Mouse (Mus musculus) brain, embryonic 14.5 days (tissue): ENCODE results near the gene Erc1. TPM values are rescaled to one million over a fixed set of nuclear protein-coding genes. Genes with fewer than 3 reads are reported as not detected.
"Not testable (repeated sequence)": the region's sequence is repeated elsewhere in the genome, so short reads cannot be mapped to it uniquely, and the experiment has no call there.

ENCODE experiments used
- DNase-seq: peaks from one replicate; pipeline ENCODE4 v3.0.0-alpha.2; 2011; ENCODE audit warnings: low read depth
- CTCF ChIP-seq: fragments of 200-500 bp; IDR thresholded peaks from 2 replicates; pipeline ENCODE4 v1.5.1; 2012; ENCODE audit warnings: inconsistent platforms, mild to moderate bottlenecking, moderate library complexity, borderline replicate concordance; ENCODE audit not compliant: insufficient read depth, insufficient read length; ENCODE audit errors: extremely low read depth
- POLR2A ChIP-seq: fragments of 200-500 bp; IDR thresholded peaks from 2 replicates; pipeline ENCODE4 v1.6.1; 2012; ENCODE audit warnings: mild to moderate bottlenecking, inconsistent platforms, borderline replicate concordance; ENCODE audit not compliant: poor library complexity, insufficient read depth, insufficient read length, severe bottlenecking; ENCODE audit errors: extremely low read depth
- polyA plus RNA-seq: library from polyadenylated mRNA; depleted of rRNA; stranded (reverse); fragments of >200 nt; gene quantifications from 2 replicates; pipeline ENCODE4 v1.2.3, GENCODE M21; 2012

Erc1 gene
- polyA plus RNA-seq, 1 experiment = 59.9 TPM

- DNase-seq = no peak
Measured at GRCm38 (mm10) chr6:119847518-119848033, 391 bp downstream of the Erc1 start.

GRCm38 (mm10) chr6:119846751-119847517, 1.0 kb downstream of the Erc1 start:
- peak; percentile 32 for DNase-seq
- no peak for TF ChIP-seq POLR2A
- no peak for TF ChIP-seq CTCF

More at GRCm38 (mm10) chr6:119847518-119848033, 391 bp downstream of the Erc1 start:
- TF ChIP-seq POLR2A (no peak), CTCF (no peak)

- DNase-seq = no peak
- TF ChIP-seq CTCF (no peak), POLR2A (no peak)
Measured at GRCm38 (mm10) chr6:119829951-119830350, 18.0 kb downstream of the Erc1 start.

- no peak for DNase-seq
- TF ChIP-seq POLR2A (no peak), CTCF (no peak)
Measured at GRCm38 (mm10) chr6:119828165-119828564, 19.8 kb downstream of the Erc1 start.

GRCm38 (mm10) chr6:119826701-119827100, 21.3 kb downstream of the Erc1 start:
- TF ChIP-seq POLR2A = no peak
- TF ChIP-seq CTCF = no peak
- no peak for DNase-seq

GRCm38 (mm10) chr6:119822216-119822615, 25.8 kb downstream of the Erc1 start:
- peak; percentile 85 for DNase-seq
- no peak for TF ChIP-seq CTCF
- TF ChIP-seq POLR2A = no peak

GRCm38 (mm10) chr6:119821158-119821557, 26.8 kb downstream of the Erc1 start:
- no peak for DNase-seq
- TF ChIP-seq POLR2A (no peak), CTCF (no peak)

- TF ChIP-seq CTCF (no peak), POLR2A (no peak)
- DNase-seq = no peak
Measured at GRCm38 (mm10) chr6:119818541-119818940, 29.4 kb downstream of the Erc1 start.

- TF ChIP-seq CTCF = no peak
- no peak for TF ChIP-seq POLR2A
Measured at GRCm38 (mm10) chr6:119815426-119815825, 32.5 kb downstream of the Erc1 start.

GRCm38 (mm10) chr6:119813055-119813454, 34.9 kb downstream of the Erc1 start:
- not testable (repeated sequence) for DNase-seq

More at GRCm38 (mm10) chr6:119815426-119815825, 32.5 kb downstream of the Erc1 start:
- DNase-seq = no peak

GRCm38 (mm10) chr6:119808726-119809505, 39.1 kb downstream of the Erc1 start:
- no peak for TF ChIP-seq CTCF
- TF ChIP-seq POLR2A = no peak
- no peak for DNase-seq
